Mouse (Mus musculus): ENCODE results near the gene Trim2. TPM values are rescaled to one million over a fixed set of nuclear protein-coding genes. Genes with fewer than 3 reads are reported as not detected.

The Trim2 gene
- polyA plus RNA-seq, 1 experiment from 2014 or later: 184 TPM

DNA sequence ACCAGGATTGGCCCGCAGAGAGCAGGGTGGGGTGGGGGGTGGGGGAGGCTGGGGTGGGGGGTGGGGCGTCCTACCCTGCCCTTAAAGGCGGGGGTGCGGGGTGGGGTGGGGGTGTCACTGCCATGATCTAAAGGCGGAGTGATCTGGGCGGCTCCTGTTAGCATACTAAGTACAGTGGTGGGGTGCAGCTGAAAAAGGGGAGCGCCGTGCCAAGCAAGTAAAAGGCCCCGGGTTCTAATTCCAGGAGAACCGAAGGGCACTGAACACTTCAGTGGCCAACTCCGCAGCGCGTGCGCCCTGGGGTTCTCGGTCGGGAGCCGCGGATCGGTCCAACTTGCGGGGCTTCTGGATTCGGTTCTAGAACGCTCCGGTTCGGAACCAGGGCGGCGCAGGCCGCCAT is 151.5 kb downstream of the Trim2 start:
- Histone ChIP-seq H3K27me3 (no peaks in the 10 kb centered on the region), H3K4me2 (replicated peaks) (peak overlapping the region; percentile 93), H3K4me1 (peaks cover 6% of the 10 kb centered on the region; the same call in 1 of the 2 replicates), H3K9ac (replicated peaks) (peak overlapping the region; percentile 60), H3K4me3 (peak overlapping the region; percentile 48), H3K27ac (replicated peaks) (no peak overlapping the region), H3K9me3 (no peaks in the 10 kb centered on the region), H3K36me3 (peaks cover 17% of the 10 kb centered on the region)
- peak; percentile 57 for ATAC-seq (ENCODE audit: low FRiP score, low read depth)
- WGBS: 2% methylated on average over 24 of the region's 27 CpGs

DNA sequence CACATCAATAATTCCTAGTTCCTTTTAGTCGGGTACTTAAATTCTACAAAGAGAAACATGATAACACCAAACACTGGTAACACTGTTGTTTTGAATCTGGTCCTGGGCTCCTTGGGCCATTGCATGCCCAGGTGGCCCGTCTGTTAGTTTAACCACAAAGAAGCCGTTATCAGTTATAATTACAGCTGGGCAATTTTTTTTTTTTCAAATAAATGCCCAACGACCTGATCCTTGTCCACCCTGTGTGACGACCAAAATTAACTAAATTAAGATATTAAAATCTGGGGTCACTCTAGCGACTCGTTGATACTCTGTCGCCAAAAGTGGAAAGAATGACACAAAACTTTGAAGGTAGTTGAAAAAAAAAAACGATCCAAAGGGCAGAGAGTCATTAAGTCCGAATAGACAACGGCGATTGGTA is 151.9 kb downstream of the Trim2 start:
- H3K9ac ChIP-seq (replicated peaks): peak overlapping the region; percentile 60; the same call in 1 of the 2 replicates
- peak overlapping the region; percentile 48; the same call in 1 of the 2 replicates for H3K4me3 ChIP-seq
- ATAC-seq (ENCODE audit: low FRiP score, low read depth): no peak

DNA sequence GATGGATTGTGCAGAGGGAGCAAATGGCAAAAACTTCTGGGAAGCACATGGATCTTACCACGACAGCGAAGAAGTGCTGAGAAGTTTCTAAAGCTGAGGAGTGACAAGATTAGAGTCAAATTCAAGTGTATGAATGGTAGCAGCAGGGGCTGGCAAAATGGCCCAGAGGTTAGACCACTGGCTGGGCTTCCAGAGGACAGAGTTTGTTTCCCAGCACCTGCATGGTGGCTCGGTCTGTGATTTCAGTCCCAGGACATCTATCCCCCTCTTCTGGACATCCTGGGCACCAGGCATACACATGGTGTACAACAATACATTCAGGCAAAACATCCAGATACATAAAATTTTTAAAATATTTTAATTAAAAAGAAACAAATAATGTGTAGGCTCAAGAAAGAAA is 156.8 kb downstream of the Trim2 start:
- H3K36me3 ChIP-seq: no peaks in the 10 kb centered on the region

More for the DNA sequence above, 151.9 kb downstream of the Trim2 start:
- Histone ChIP-seq H3K36me3 (peaks cover 12% of the 10 kb centered on the region), H3K27ac (replicated peaks) (no peak overlapping the region), H3K9me3 (no peaks in the 10 kb centered on the region), H3K27me3 (no peaks in the 10 kb centered on the region), H3K4me1 (peaks cover 6% of the 10 kb centered on the region; the same call in 1 of the 2 replicates), H3K4me2 (replicated peaks) (peak overlapping the region; percentile 93)
- WGBS: 19% methylated on average over 12 of the region's 12 CpGs

DNA sequence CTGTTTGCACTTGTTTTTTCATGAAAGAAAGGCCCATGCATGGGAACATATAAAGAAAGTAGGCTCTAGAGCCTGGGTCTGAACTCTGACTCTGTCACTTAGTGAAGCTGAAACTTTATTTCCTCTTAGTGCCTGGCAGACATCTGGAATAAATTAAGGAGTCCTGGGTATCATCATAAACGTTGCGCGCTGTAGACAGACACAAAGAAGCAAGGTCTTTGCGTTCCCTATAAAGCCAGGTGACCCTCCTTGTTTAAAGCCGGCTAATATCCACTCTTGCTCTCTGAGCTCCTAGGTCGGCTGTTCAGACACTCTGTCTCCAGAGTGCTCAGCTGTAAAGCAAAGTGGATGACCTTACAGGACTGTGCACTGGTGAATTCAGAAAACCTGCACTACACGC is 165.7 kb downstream of the Trim2 start:
- Histone ChIP-seq H3K9ac (replicated peaks) (no peak overlapping the region), H3K27ac (replicated peaks) (no peak overlapping the region), H3K9me3 (no peaks in the 10 kb centered on the region), H3K27me3 (no peaks in the 10 kb centered on the region), H3K4me3 (no peak overlapping the region), H3K36me3 (no peaks in the 10 kb centered on the region), H3K4me2 (replicated peaks) (no peak overlapping the region), H3K4me1 (no peaks in the 10 kb centered on the region)
- no peak for ATAC-seq (ENCODE audit: low FRiP score, low read depth)
- 81% methylated on average over 7 of the region's 7 CpGs for WGBS

More for the DNA sequence above, 156.8 kb downstream of the Trim2 start:
- no peak overlapping the region for H3K9ac ChIP-seq (replicated peaks)
- H3K27ac ChIP-seq (replicated peaks): no peak overlapping the region
- H3K4me1 ChIP-seq: no peaks in the 10 kb centered on the region
- 96% methylated on average over 3 of the region's 3 CpGs for WGBS
- no peaks in the 10 kb centered on the region for H3K27me3 ChIP-seq
- no peaks in the 10 kb centered on the region for H3K9me3 ChIP-seq
- no peak for ATAC-seq (ENCODE audit: low FRiP score, low read depth)
- no peak overlapping the region for H3K4me2 ChIP-seq (replicated peaks)
- no peak overlapping the region for H3K4me3 ChIP-seq

DNA sequence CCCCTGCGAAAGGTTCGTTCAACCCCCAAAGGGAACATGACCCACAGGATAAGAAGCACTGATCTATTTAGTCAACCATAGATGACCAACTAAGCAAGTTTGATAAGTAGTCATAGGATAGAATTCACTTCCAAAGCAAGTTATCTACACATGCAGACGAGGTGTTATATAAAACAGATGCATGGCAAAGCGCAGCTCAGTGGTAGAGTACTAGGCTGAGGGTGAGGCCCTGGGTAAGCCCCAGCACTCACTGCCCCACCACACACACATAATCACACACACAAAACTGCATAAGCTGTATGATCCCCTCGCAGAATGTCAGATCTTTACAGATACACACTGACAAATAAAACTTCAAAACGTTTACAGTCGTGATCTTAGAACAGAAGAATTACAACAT is 170.2 kb downstream of the Trim2 start:
- Histone ChIP-seq H3K9me3 (no peaks in the 10 kb centered on the region), H3K36me3 (no peaks in the 10 kb centered on the region), H3K27me3 (no peaks in the 10 kb centered on the region), H3K4me2 (replicated peaks) (no peak overlapping the region), H3K4me1 (peaks cover 5% of the 10 kb centered on the region; the same call in 1 of the 2 replicates), H3K4me3 (no peak overlapping the region), H3K9ac (replicated peaks) (no peak overlapping the region), H3K27ac (replicated peaks) (no peak overlapping the region)
- no peak for ATAC-seq (ENCODE audit: low FRiP score, low read depth)
- 91% methylated on average over 7 of the region's 7 CpGs for WGBS

DNA sequence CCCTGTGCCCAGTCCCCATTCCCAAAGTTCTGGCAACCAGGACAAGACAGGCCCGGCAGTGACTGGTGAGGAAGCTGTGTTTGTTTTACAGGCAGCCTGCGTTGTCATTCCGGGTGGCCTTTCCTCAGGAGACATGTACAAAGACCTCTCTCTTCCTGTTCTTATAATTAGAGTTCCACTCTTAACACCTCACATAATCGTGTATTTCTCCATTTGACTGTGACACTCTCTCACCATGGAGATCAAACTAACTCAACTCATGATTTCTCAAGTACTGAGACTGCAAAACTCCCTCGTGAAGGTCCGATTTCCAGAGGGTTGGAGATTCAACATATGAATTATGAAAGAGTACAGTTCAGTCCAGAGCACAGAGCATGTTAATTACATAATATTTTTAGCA is 170.7 kb downstream of the Trim2 start:
- no peaks in the 10 kb centered on the region for H3K36me3 ChIP-seq
- H3K9ac ChIP-seq (replicated peaks): no peak overlapping the region
- 69% methylated on average over 6 of the region's 6 CpGs for WGBS
- no peaks in the 10 kb centered on the region for H3K27me3 ChIP-seq
- no peak overlapping the region for H3K4me2 ChIP-seq (replicated peaks)
- H3K27ac ChIP-seq (replicated peaks): no peak overlapping the region
- no peaks in the 10 kb centered on the region for H3K9me3 ChIP-seq
- no peak for ATAC-seq (ENCODE audit: low FRiP score, low read depth)
- H3K4me1 ChIP-seq: peaks cover 5% of the 10 kb centered on the region; the same call in 1 of the 2 replicates
- no peak overlapping the region for H3K4me3 ChIP-seq

DNA sequence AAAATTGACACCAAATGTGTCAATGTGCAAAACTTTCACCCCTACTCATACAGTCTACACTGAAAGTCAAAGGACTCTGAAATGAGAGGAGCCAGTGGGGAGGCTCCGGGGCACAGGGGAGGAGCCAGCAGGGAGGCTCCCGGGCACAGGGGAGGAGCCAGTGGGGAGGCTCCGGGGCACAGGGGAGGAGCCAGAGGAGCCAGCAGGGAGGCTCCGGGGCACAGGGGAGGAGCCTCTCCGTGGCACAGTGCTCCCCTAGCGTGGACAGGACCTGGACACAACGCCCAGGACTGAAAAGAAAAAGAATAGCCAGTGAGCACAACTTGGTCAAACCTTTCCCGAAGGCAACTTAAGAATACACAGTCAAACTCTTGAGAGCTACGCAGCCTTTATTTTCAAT is 171.3 kb downstream of the Trim2 start:
- Histone ChIP-seq H3K9ac (replicated peaks) (no peak overlapping the region), H3K27me3 (no peaks in the 10 kb centered on the region), H3K4me2 (replicated peaks) (no peak overlapping the region), H3K9me3 (no peaks in the 10 kb centered on the region), H3K4me3 (no peak overlapping the region), H3K4me1 (peaks cover 5% of the 10 kb centered on the region; the same call in 1 of the 2 replicates), H3K36me3 (no peaks in the 10 kb centered on the region), H3K27ac (replicated peaks) (no peak overlapping the region)
- 0 out of 2 replicates have a peak, but pooled peaks have one; percentile 68 for ATAC-seq (ENCODE audit: low FRiP score, low read depth)
- WGBS: 29% methylated on average over 9 of the region's 9 CpGs

DNA sequence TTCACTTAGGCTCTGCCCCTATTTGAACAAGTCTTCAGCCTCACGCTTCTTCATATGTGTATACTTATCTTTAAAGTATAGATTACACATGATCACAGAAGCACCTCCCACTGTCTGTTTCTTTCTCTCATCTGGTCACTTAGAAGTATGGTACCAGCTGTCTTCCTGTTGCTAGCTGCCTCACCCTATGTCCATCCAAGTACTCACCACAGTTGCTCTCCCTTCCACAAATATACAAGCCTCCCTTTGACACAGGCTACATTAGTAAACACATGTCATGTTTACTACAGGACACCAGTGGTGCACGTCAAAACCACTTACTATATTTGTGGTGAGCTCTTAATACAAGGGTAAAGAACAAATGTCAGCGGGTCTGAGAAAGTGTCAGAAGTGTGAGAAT is 175.3 kb downstream of the Trim2 start:
- no peak for ATAC-seq (ENCODE audit: low FRiP score, low read depth)
- Histone ChIP-seq H3K27me3 (no peaks in the 10 kb centered on the region), H3K27ac (replicated peaks) (no peak overlapping the region), H3K9ac (replicated peaks) (no peak overlapping the region), H3K9me3 (no peaks in the 10 kb centered on the region), H3K4me1 (peaks cover 5% of the 10 kb centered on the region; the same call in 1 of the 2 replicates), H3K36me3 (no peaks in the 10 kb centered on the region), H3K4me3 (no peak overlapping the region), H3K4me2 (replicated peaks) (no peak overlapping the region)
- 82% methylated on average over 3 of the region's 3 CpGs for WGBS

DNA sequence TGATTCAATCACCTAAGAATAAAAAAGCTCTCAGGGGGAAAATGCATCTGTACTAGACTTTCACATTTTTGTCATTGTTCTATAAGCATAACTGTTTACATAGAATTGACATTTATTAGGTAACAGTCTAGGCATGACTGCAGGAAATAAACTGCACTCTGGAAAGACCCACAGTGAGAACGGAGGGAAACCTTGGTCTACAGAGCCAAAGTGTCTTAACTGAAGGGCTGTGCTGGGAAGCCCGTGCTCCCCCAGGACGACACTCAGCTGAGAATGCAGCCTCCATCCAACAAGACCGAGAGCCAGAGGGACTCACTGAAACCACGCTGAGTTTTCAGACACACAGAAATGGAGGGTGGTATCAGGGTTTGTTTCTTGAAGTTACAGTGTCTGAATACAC is 175.9 kb downstream of the Trim2 start:
- no peak for ATAC-seq (ENCODE audit: low FRiP score, low read depth)
- no peak overlapping the region for H3K4me2 ChIP-seq (replicated peaks)
- H3K27ac ChIP-seq (replicated peaks): no peak overlapping the region
- no peaks in the 10 kb centered on the region for H3K27me3 ChIP-seq
- no peak overlapping the region for H3K4me3 ChIP-seq
- H3K4me1 ChIP-seq: peaks cover 5% of the 10 kb centered on the region; the same call in 1 of the 2 replicates
- 70% methylated on average over 5 of the region's 5 CpGs for WGBS
- H3K9ac ChIP-seq (replicated peaks): no peak overlapping the region
- no peaks in the 10 kb centered on the region for H3K9me3 ChIP-seq
- no peaks in the 10 kb centered on the region for H3K36me3 ChIP-seq

DNA sequence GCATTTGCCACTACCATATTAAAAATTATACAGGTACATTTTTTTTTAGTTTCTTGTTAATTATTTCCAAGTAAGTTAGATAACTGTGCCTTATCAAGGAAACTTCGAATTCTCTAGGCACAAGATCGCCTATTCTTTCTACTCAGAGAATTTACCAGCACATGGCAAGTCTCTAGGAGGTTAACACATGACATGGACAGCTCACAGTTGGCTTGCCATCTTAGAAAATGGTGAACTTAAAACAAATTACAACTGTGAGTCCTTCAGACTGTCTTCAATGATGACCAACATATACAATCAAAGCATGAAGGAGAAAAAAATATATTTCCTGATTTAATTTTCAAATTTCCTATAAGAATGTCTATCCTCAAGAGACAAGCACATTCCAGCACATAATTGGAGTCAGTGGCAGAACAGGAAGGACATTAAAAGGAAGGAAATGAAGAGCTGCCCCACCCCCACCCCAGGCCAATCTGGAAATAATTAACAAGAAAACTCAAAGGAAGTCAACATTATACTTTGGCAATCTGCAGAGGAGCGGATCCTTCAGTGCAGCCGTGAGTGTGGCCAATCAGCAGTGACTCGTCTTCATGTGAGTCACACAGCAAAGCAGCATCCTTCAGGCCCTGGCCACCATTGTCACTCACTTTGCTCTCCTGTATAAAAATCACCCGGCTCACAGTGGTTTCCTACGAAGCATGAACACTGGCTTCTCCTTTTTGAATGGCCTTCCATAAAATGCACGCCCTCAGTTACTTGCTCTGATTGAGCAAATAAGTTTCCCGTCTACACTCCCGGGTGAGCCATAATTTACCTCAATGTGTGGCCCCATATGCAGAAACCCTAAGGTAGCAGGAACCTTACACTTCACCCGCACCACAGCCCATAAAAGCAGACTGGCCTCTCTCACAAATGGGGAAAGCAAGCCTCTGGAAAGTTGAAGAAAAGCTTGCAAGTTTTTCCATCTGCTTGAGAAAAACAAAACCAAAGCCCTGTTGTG is 177.5 kb downstream of the Trim2 start:
- Histone ChIP-seq H3K9me3 (no peaks in the 10 kb centered on the region), H3K27ac (replicated peaks) (no peak overlapping the region), H3K36me3 (no peaks in the 10 kb centered on the region), H3K9ac (replicated peaks) (no peak overlapping the region), H3K4me3 (no peak overlapping the region), H3K27me3 (no peaks in the 10 kb centered on the region), H3K4me2 (replicated peaks) (no peak overlapping the region), H3K4me1 (no peaks in the 10 kb centered on the region)
- no peak for ATAC-seq (ENCODE audit: low FRiP score, low read depth)
- WGBS: 84% methylated on average over 11 of the region's 11 CpGs

DNA sequence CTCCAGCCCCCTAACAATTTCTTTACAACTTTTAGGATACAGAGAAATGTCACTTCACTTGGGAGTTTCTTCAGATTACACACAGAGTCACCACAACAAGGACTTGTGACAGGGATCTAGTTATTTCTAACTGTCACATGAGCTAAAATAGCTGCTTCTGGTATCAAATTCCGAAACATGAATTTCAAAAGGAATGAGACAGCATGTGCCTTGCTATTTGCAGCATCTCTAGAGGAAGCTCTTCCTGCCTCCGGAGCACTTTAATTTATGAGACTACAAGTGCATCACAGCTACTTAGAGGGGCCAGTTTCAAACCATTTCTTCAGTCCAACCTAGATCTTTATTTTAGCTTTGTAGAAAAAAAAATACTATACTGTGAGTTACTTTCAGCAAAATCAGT is 179.2 kb downstream of the Trim2 start:
- Histone ChIP-seq H3K27me3 (no peaks in the 10 kb centered on the region), H3K4me1 (no peaks in the 10 kb centered on the region), H3K4me2 (replicated peaks) (no peak overlapping the region), H3K9me3 (no peaks in the 10 kb centered on the region), H3K9ac (replicated peaks) (no peak overlapping the region), H3K4me3 (no peak overlapping the region), H3K27ac (replicated peaks) (no peak overlapping the region), H3K36me3 (no peaks in the 10 kb centered on the region)
- no peak for ATAC-seq (ENCODE audit: low FRiP score, low read depth)
- 85% methylated on average over 2 of the region's 2 CpGs for WGBS

DNA sequence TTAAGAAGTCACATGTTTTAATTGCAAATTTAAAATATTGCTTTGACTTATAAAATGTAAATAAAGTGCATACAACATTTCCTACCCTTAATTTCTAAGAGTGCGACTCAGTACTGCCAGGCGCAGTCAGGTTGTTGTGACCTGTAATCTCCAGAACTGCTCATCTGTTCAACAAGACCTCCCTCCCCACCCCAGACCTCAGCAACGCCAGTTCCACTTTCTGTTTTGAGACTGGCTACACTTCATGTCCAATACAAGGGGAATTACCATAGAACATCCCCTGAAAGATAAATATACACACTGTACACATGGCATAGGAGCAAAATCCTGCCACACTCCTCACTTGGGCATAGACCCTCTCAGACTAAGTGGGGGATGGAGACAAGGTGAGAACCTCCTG is 180.0 kb downstream of the Trim2 start:
- Histone ChIP-seq H3K27ac (replicated peaks) (no peak overlapping the region), H3K9me3 (no peaks in the 10 kb centered on the region), H3K27me3 (no peaks in the 10 kb centered on the region), H3K4me1 (no peaks in the 10 kb centered on the region), H3K4me2 (replicated peaks) (no peak overlapping the region), H3K4me3 (no peak overlapping the region), H3K9ac (replicated peaks) (no peak overlapping the region), H3K36me3 (no peaks in the 10 kb centered on the region)
- no peak for ATAC-seq (ENCODE audit: low FRiP score, low read depth)
- 83% methylated on average over 3 of the region's 3 CpGs for WGBS
